Mouse (Mus musculus): ENCODE measurements around the gene Gm21409.
"Not testable (repeated sequence)": the region's sequence is repeated elsewhere in the genome, so short reads cannot be mapped to it uniquely, and the experiment has no call there.

Gm21409 gene

GRCm38 (mm10) chrY:84746385-84746784 lies at the start of gene Gm21409:
Gm21409 (plus strand) TSS chrY:84746685.
- not testable (repeated sequence) for DNase-seq (ENCODE audit: low spot score)
